Mouse (Mus musculus): ENCODE data around the gene Rnf114. TPM values are rescaled to one million over a fixed set of nuclear protein-coding genes. Genes with fewer than 3 reads are reported as not detected.

The Rnf114 gene
- polyA plus RNA-seq, 1 experiment = 234 TPM

DNA sequence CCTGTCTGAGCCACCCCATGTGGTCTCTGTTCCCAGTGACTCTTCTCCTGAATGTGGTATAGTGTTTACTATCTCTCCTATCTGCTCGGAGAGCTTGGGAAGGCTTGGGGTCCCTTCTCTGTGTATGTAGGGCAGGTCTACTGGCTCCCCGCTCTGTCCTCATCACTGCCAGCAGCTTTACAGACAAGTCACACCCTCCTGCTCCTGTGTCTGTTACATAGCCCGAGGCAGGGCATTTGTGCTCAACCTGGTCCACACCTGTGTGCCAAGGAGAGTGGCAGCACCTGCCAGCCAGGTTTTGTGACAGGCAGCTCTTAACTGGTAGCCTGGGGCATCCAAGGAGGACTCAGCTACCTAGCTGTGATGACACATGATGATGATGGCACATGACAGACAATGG is 21.8 kb upstream of the Rnf114 start:
- no peak for TF ChIP-seq POLR2A (IDR thresholded peaks at IDR 0.05; ENCODE audit: control insufficient read depth, extremely low read depth, insufficient read depth, low read length, poor library complexity)
- no peak for TF ChIP-seq CTCF (IDR thresholded peaks at IDR 0.05; ENCODE audit: borderline replicate concordance, control insufficient read depth, extremely low read depth, insufficient read depth, low read length, poor library complexity)
- Histone ChIP-seq H3K27me3 (ENCODE audit: control insufficient read depth, insufficient read depth, low read length) (no peaks in the 10 kb centered on the region), H3K4me3 (ENCODE audit: control insufficient read depth, insufficient read depth, low read length) (no peak overlapping the region), H3K4me1 (replicated peaks; ENCODE audit: control insufficient read depth, insufficient read depth, low read length) (no peaks in the 10 kb centered on the region), H3K27ac (ENCODE audit: control insufficient read depth, insufficient read depth, low read length) (no peak overlapping the region), H3K36me3 (ENCODE audit: control insufficient read depth, insufficient read depth, low read length) (peaks cover 51% of the 10 kb centered on the region)
- DNase-seq = no peak
- 98% methylated on average over 3 of the region's 3 CpGs for WGBS

- Histone ChIP-seq H3K4me3 (ENCODE audit: control insufficient read depth, insufficient read depth, low read length) (no peak overlapping the region), H3K4me1 (replicated peaks; ENCODE audit: control insufficient read depth, insufficient read depth, low read length) (0 out of 2 replicates have a peak, but pooled peaks cover 3% of the 10 kb centered on the region), H3K27ac (ENCODE audit: control insufficient read depth, insufficient read depth, low read length) (no peak overlapping the region), H3K27me3 (ENCODE audit: control insufficient read depth, insufficient read depth, low read length) (no peaks in the 10 kb centered on the region), H3K36me3 (ENCODE audit: control insufficient read depth, insufficient read depth, low read length) (peaks cover 41% of the 10 kb centered on the region)
- no peak for DNase-seq
- WGBS = 93% methylated on average over 6 of the region's 6 CpGs
- no peak for TF ChIP-seq CTCF (IDR thresholded peaks at IDR 0.05; ENCODE audit: borderline replicate concordance, control insufficient read depth, extremely low read depth, insufficient read depth, low read length, poor library complexity)
These were observed 20.9 kb upstream of the Rnf114 start for GRCm38 (mm10) chr2:167471585-167471984.

DNA sequence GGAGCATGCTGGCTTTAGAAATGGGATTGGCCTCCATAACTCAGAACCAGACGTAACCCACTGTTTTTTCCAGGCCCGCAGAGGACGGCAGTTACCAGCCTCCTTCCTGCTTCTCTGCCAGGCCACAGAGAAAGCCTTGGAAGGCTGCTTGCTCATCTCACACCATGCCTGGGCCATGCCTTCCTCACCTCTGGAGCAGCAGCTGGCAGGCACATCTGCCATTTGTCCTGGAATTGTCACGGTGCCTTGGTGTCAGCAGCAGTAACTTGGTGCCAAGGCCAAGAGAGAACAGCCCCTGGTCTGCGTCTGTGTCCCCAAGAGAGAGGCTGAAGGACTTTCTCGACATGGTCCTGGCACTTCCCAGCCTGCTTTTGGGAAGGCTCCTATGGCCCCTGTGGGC is 18.2 kb upstream of the Rnf114 start:
- Histone ChIP-seq H3K4me1 (replicated peaks; ENCODE audit: control insufficient read depth, insufficient read depth, low read length) (peaks cover 10% of the 10 kb centered on the region), H3K27ac (ENCODE audit: control insufficient read depth, insufficient read depth, low read length) (no peak overlapping the region), H3K36me3 (ENCODE audit: control insufficient read depth, insufficient read depth, low read length) (peaks cover 32% of the 10 kb centered on the region), H3K4me3 (ENCODE audit: control insufficient read depth, insufficient read depth, low read length) (no peak overlapping the region), H3K27me3 (ENCODE audit: control insufficient read depth, insufficient read depth, low read length) (no peaks in the 10 kb centered on the region)
- WGBS = 97% methylated on average over 6 of the region's 6 CpGs
- TF ChIP-seq POLR2A (IDR thresholded peaks at IDR 0.05; ENCODE audit: control insufficient read depth, extremely low read depth, insufficient read depth, low read length, poor library complexity) (no peak), CTCF (IDR thresholded peaks at IDR 0.05; ENCODE audit: borderline replicate concordance, control insufficient read depth, extremely low read depth, insufficient read depth, low read length, poor library complexity) (no peak)
- DNase-seq = no peak

DNA sequence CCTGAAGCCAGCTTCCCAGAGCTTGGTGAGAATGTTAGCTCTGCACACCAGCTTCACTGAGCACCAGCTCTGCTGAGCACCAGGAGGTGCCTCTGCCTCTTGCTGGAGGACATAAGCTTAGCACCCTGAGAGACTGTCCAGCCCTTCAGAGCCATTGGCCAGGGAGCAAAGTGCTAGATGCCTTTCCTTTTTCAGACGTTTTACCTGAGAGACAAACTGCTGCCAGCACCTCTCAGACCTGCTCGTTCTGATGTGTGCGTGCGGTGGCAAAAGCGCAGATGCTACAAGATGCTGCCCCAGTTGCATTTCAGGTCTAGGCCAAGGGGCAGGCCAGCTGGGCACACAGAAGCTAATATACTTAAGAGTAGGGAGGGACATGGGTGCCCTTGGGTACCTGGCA is 16.8 kb upstream of the Rnf114 start:
- H3K4me3 ChIP-seq (ENCODE audit: control insufficient read depth, insufficient read depth, low read length) = no peak overlapping the region
- no peak for DNase-seq
- H3K36me3 ChIP-seq (ENCODE audit: control insufficient read depth, insufficient read depth, low read length) = peaks cover 31% of the 10 kb centered on the region
- TF ChIP-seq CTCF (IDR thresholded peaks at IDR 0.05; ENCODE audit: borderline replicate concordance, control insufficient read depth, extremely low read depth, insufficient read depth, low read length, poor library complexity) = no peak
- TF ChIP-seq POLR2A (IDR thresholded peaks at IDR 0.05; ENCODE audit: control insufficient read depth, extremely low read depth, insufficient read depth, low read length, poor library complexity) = no peak
- no peak overlapping the region for H3K27ac ChIP-seq (ENCODE audit: control insufficient read depth, insufficient read depth, low read length)
- no peaks in the 10 kb centered on the region for H3K27me3 ChIP-seq (ENCODE audit: control insufficient read depth, insufficient read depth, low read length)
- H3K4me1 ChIP-seq (replicated peaks; ENCODE audit: control insufficient read depth, insufficient read depth, low read length) = peaks cover 10% of the 10 kb centered on the region
- 95% methylated on average over 5 of the region's 5 CpGs for WGBS

DNA sequence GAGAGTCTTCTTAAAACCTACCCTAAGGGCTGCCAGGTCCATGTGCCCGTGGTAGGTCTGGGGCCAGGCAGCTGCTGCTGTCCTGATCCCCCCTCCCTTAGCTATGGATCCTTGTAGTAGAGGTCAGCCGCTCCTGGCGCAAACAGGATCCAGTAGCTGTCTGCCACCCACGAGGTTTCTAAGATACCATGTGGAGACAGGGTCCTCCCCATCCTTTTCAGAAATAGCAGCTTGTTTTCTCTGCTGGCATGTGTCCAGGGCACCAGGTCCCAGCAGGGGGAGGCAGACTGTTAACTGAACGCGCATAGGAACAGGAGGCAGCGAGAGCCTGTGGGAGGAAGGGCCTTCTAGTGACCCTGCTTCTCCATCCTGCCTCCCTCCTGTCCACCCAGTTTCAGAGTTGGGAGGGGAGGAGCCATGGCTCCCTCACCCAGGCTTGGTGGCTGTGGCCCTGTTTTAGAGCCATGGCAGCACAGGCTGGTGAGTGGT is 16.2 kb upstream of the Rnf114 start:
- H3K4me3 ChIP-seq (ENCODE audit: control insufficient read depth, insufficient read depth, low read length) = no peak overlapping the region
- H3K36me3 ChIP-seq (ENCODE audit: control insufficient read depth, insufficient read depth, low read length) = peaks cover 30% of the 10 kb centered on the region
- H3K27ac ChIP-seq (ENCODE audit: control insufficient read depth, insufficient read depth, low read length) = no peak overlapping the region
- DNase-seq = no peak
- WGBS = 50% methylated on average over 7 of the region's 7 CpGs
- no peak for TF ChIP-seq POLR2A (IDR thresholded peaks at IDR 0.05; ENCODE audit: control insufficient read depth, extremely low read depth, insufficient read depth, low read length, poor library complexity)
- no peak for TF ChIP-seq CTCF (IDR thresholded peaks at IDR 0.05; ENCODE audit: borderline replicate concordance, control insufficient read depth, extremely low read depth, insufficient read depth, low read length, poor library complexity)
- H3K4me1 ChIP-seq (replicated peaks; ENCODE audit: control insufficient read depth, insufficient read depth, low read length) = peaks cover 10% of the 10 kb centered on the region
- no peaks in the 10 kb centered on the region for H3K27me3 ChIP-seq (ENCODE audit: control insufficient read depth, insufficient read depth, low read length)

DNA sequence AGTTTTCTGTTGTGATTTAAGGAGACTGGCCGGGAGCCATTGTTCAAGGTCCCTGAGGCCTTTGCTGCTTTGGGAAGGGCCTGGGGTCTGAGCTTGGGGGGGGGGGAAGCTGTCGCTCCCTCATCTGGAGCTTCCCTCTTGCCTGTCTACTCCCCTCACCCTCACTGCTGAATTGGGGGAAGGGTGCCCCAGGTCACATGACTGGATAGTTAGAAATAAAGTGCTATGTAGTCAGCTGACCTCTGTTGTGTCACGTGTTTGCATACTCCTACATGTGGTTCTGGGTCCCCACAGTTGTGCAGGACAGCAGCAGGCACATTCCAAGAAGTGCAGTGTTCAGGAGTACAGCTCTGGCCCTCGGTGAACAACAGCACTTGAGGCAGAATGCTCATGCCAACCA is 15.7 kb upstream of the Rnf114 start:
- H3K4me1 ChIP-seq (replicated peaks; ENCODE audit: control insufficient read depth, insufficient read depth, low read length) = peaks cover 10% of the 10 kb centered on the region
- no peak for DNase-seq
- peaks cover 25% of the 10 kb centered on the region for H3K36me3 ChIP-seq (ENCODE audit: control insufficient read depth, insufficient read depth, low read length)
- TF ChIP-seq CTCF (IDR thresholded peaks at IDR 0.05; ENCODE audit: borderline replicate concordance, control insufficient read depth, extremely low read depth, insufficient read depth, low read length, poor library complexity) = no peak
- TF ChIP-seq POLR2A (IDR thresholded peaks at IDR 0.05; ENCODE audit: control insufficient read depth, extremely low read depth, insufficient read depth, low read length, poor library complexity) = no peak
- no peak overlapping the region for H3K4me3 ChIP-seq (ENCODE audit: control insufficient read depth, insufficient read depth, low read length)
- H3K27ac ChIP-seq (ENCODE audit: control insufficient read depth, insufficient read depth, low read length) = no peak overlapping the region
- 52% methylated on average over 4 of the region's 4 CpGs for WGBS
- H3K27me3 ChIP-seq (ENCODE audit: control insufficient read depth, insufficient read depth, low read length) = no peaks in the 10 kb centered on the region

GRCm38 (mm10) chr2:167478128-167478527 is 14.3 kb upstream of the Rnf114 start:
- TF ChIP-seq POLR2A (IDR thresholded peaks at IDR 0.05; ENCODE audit: control insufficient read depth, extremely low read depth, insufficient read depth, low read length, poor library complexity) (no peak), CTCF (IDR thresholded peaks at IDR 0.05; ENCODE audit: borderline replicate concordance, control insufficient read depth, extremely low read depth, insufficient read depth, low read length, poor library complexity) (no peak)
- Histone ChIP-seq H3K4me3 (ENCODE audit: control insufficient read depth, insufficient read depth, low read length) (no peak overlapping the region), H3K36me3 (ENCODE audit: control insufficient read depth, insufficient read depth, low read length) (peaks cover 26% of the 10 kb centered on the region), H3K27me3 (ENCODE audit: control insufficient read depth, insufficient read depth, low read length) (no peaks in the 10 kb centered on the region), H3K27ac (ENCODE audit: control insufficient read depth, insufficient read depth, low read length) (no peak overlapping the region), H3K4me1 (replicated peaks; ENCODE audit: control insufficient read depth, insufficient read depth, low read length) (peaks cover 10% of the 10 kb centered on the region)
- no peak for DNase-seq
- 82% methylated on average over 2 of the region's 2 CpGs for WGBS

Measured in thymus, adult 2 months (tissue).